Mouse (Mus musculus): ENCODE results near the gene Insl6. TPM values are rescaled to one million over a fixed set of nuclear protein-coding genes. Genes with fewer than 3 reads are reported as not detected.

The Insl6 gene
- polyA plus RNA-seq, 1 experiment from 2014 or later, result 3.0 TPM

DNA sequence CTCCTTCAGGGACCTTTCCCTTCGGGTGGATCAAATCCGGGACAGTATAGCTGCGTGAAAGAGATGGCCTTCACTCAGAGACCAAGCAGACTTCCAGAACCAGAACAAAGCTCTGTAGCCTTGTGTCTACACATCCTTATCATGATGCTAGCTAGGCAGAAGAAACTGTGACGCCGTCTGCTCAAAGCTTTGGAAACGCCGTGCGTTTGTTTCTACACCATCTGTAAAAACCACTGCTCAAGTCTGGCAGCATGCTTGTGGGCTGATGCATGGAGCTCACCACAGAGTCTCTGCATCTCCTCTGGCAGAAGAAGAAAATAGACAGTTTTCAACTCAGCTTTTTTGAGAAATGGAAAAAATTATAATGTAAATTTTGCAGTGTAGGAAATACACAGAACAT is 13.4 kb downstream of the Insl6 start:
- peaks cover 10% of the 10 kb centered on the region for H3K36me3 ChIP-seq (ENCODE audit: control insufficient read depth, insufficient read depth, low read length)
- WGBS, result 91% methylated on average over 8 of the region's 8 CpGs
- no peak overlapping the region for H3K27ac ChIP-seq (replicated peaks)
- TF ChIP-seq CTCF (IDR thresholded peaks at IDR 0.05; ENCODE audit: low read depth), result no peak
- no peak for TF ChIP-seq EP300 (optimal IDR thresholded peaks at IDR 0.05)
- no peak overlapping the region for H3K4me3 ChIP-seq (ENCODE audit: low read depth, low read length)
- DNase-seq (ENCODE audit: low spot score) (no peak), ATAC-seq (ENCODE audit: low FRiP score, low TSS enrichment) (no peak)
- H3K4me1 ChIP-seq (replicated peaks; ENCODE audit: control insufficient read depth, insufficient read depth), result no peaks in the 10 kb centered on the region
- H3K9ac ChIP-seq (ENCODE audit: low read length), result no peak overlapping the region
- H3K27me3 ChIP-seq (ENCODE audit: control insufficient read depth, insufficient read depth, low read length), result no peaks in the 10 kb centered on the region
- H3K9me3 ChIP-seq (ENCODE audit: control insufficient read depth, low read length), result no peaks in the 10 kb centered on the region
- H3K4me2 ChIP-seq (replicated peaks; ENCODE audit: low read depth), result no peak overlapping the region

DNA sequence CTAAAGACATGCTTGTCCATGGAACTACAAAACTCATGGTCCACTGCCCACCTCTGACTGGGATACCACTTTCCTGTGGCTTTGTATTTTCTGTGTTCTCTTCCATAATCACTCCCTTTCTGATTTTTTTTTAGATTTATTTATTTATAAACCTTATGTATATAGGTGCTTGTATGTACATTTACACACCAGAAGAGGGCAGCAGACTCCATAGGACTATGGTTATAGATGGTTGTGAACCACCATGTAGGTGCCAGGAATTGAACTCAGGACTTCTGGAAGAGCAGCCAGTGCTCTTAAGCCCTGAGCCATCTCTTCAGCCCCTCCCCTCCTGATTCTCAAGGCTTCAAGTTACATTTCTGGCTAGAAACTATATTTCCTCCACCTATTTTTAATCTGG is 16.3 kb downstream of the Insl6 start:
- no peak overlapping the region for H3K4me2 ChIP-seq (replicated peaks; ENCODE audit: low read depth)
- no peaks in the 10 kb centered on the region for H3K4me1 ChIP-seq (replicated peaks; ENCODE audit: control insufficient read depth, insufficient read depth)
- H3K27ac ChIP-seq (replicated peaks), result no peak overlapping the region
- no peak overlapping the region for H3K4me3 ChIP-seq (ENCODE audit: low read depth, low read length)
- peak; percentile 45 for TF ChIP-seq CTCF (IDR thresholded peaks at IDR 0.05; ENCODE audit: low read depth)
- TF ChIP-seq EP300 (optimal IDR thresholded peaks at IDR 0.05), result no peak
- no peaks in the 10 kb centered on the region for H3K9me3 ChIP-seq (ENCODE audit: control insufficient read depth, low read length)
- no peaks in the 10 kb centered on the region for H3K27me3 ChIP-seq (ENCODE audit: control insufficient read depth, insufficient read depth, low read length)
- H3K36me3 ChIP-seq (ENCODE audit: control insufficient read depth, insufficient read depth, low read length), result peaks cover 15% of the 10 kb centered on the region
- ATAC-seq (ENCODE audit: low FRiP score, low TSS enrichment) (no peak), DNase-seq (ENCODE audit: low spot score) (no peak)
- H3K9ac ChIP-seq (ENCODE audit: low read length), result no peak overlapping the region

DNA sequence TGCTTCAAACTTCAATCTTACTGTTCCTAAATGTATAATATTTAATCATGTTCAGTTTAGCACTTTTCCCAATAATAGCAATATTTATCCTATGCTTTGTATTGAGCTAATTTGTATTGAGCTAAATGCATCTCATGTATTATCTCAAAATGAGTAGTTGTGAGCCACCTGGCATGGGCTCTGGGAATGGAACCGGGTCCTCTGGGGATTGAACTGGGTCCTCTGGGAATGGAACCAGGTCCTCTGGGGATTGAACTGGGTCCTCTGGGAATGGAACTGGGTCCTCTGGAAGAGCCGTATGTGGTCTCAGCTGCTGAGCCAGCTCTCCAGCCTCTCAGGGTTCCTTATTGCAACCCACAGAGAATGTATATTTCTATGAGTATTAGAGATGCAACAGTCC is 23.0 kb downstream of the Insl6 start:
- DNase-seq (ENCODE audit: low spot score), result no peak
- no peak overlapping the region for H3K4me3 ChIP-seq (ENCODE audit: low read depth, low read length)
- H3K9ac ChIP-seq (ENCODE audit: low read length), result no peak overlapping the region
- H3K27ac ChIP-seq (replicated peaks), result no peak overlapping the region
- H3K36me3 ChIP-seq (ENCODE audit: control insufficient read depth, insufficient read depth, low read length), result peaks cover 14% of the 10 kb centered on the region
- no peaks in the 10 kb centered on the region for H3K27me3 ChIP-seq (ENCODE audit: control insufficient read depth, insufficient read depth, low read length)
- H3K9me3 ChIP-seq (ENCODE audit: control insufficient read depth, low read length), result no peaks in the 10 kb centered on the region
- TF ChIP-seq CTCF (IDR thresholded peaks at IDR 0.05; ENCODE audit: low read depth), result no peak
- no peak for TF ChIP-seq EP300 (optimal IDR thresholded peaks at IDR 0.05)
- 85% methylated on average over 2 of the region's 2 CpGs for WGBS
- no peak overlapping the region for H3K4me2 ChIP-seq (replicated peaks; ENCODE audit: low read depth)
- no peak for ATAC-seq (ENCODE audit: low FRiP score, low TSS enrichment)
- no peaks in the 10 kb centered on the region for H3K4me1 ChIP-seq (replicated peaks; ENCODE audit: control insufficient read depth, insufficient read depth)

DNA sequence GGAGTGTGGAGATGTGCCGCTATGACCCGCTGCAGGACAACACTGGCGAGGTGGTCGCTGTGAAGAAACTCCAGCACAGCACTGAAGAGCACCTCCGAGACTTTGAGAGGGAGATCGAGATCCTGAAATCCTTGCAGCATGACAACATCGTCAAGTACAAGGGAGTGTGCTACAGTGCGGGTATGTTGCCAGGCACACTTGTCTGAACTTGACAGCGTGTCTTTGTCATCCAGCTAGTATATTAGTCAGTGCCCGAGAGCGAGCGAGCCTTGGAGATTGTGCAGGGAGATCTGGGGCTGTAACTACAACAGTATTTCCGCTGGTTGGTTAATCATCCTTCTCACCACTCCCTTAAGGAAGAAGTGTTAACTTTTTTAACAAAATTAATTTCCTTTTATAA is 24.2 kb downstream of the Insl6 start:
- DNase-seq (ENCODE audit: low spot score) (no peak), ATAC-seq (ENCODE audit: low FRiP score, low TSS enrichment) (0 out of 2 replicates have a peak, but pooled peaks have one; percentile 32)
- Histone ChIP-seq H3K27me3 (ENCODE audit: control insufficient read depth, insufficient read depth, low read length) (no peaks in the 10 kb centered on the region), H3K4me3 (ENCODE audit: low read depth, low read length) (no peak overlapping the region), H3K4me2 (replicated peaks; ENCODE audit: low read depth) (no peak overlapping the region), H3K27ac (replicated peaks) (no peak overlapping the region), H3K9me3 (ENCODE audit: control insufficient read depth, low read length) (no peaks in the 10 kb centered on the region), H3K4me1 (replicated peaks; ENCODE audit: control insufficient read depth, insufficient read depth) (no peaks in the 10 kb centered on the region), H3K9ac (ENCODE audit: low read length) (no peak overlapping the region), H3K36me3 (ENCODE audit: control insufficient read depth, insufficient read depth, low read length) (peaks cover 15% of the 10 kb centered on the region)
- 79% methylated on average over 13 of the region's 13 CpGs for WGBS
- TF ChIP-seq CTCF (IDR thresholded peaks at IDR 0.05; ENCODE audit: low read depth) (no peak), EP300 (optimal IDR thresholded peaks at IDR 0.05) (no peak)

DNA sequence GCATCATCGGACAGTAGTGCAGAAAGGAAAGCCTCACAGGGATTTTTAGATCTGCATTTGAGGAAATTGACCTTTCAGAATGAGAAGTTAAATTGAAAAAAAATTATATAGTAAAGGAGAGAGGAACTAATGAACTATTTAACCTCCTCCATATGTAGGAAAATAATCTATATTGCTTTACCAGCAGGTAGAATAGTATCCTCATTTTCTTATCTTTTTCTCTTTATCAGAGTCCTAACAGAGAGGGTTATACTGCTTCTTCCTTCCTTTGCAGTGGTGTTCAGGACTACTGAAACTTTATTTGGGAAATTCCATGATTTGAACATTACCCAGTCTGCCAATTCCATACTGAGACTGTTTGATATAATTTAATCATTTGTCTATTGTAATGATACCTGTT is 27.8 kb downstream of the Insl6 start:
- Histone ChIP-seq H3K36me3 (ENCODE audit: control insufficient read depth, insufficient read depth, low read length) (peaks cover 13% of the 10 kb centered on the region; the same call in 1 of the 2 replicates), H3K27me3 (ENCODE audit: control insufficient read depth, insufficient read depth, low read length) (no peaks in the 10 kb centered on the region), H3K27ac (replicated peaks) (no peak overlapping the region), H3K9ac (ENCODE audit: low read length) (no peak overlapping the region), H3K4me3 (ENCODE audit: low read depth, low read length) (no peak overlapping the region), H3K4me1 (replicated peaks; ENCODE audit: control insufficient read depth, insufficient read depth) (no peaks in the 10 kb centered on the region), H3K9me3 (ENCODE audit: control insufficient read depth, low read length) (no peaks in the 10 kb centered on the region), H3K4me2 (replicated peaks; ENCODE audit: low read depth) (no peak overlapping the region)
- TF ChIP-seq EP300 (optimal IDR thresholded peaks at IDR 0.05) (no peak), CTCF (IDR thresholded peaks at IDR 0.05; ENCODE audit: low read depth) (no peak)
- 98% methylated on average over 1 of the region's 1 CpGs for WGBS
- ATAC-seq (ENCODE audit: low FRiP score, low TSS enrichment) (no peak), DNase-seq (ENCODE audit: low spot score) (no peak)

DNA sequence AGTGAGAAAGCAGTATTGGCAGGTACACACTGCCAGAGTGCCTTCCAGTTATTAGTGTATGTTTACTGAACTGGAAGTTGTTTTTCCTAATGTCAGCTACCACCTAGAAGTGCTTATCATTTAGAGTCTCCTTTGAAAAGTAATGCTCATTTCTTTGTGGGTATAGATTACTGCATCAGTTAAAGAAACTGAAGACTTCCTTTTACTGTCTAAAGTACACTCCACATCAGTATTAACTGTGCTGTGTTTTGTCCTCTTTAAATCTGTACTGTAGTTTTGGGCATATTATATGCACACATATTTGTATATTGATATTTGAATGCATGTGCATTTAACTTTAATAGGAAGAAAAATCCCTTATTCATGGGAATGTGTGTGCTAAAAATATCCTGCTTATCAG is 29.0 kb downstream of the Insl6 start:
- H3K27ac ChIP-seq (replicated peaks), result no peak overlapping the region
- no peak for DNase-seq (ENCODE audit: low spot score)
- H3K27me3 ChIP-seq (ENCODE audit: control insufficient read depth, insufficient read depth, low read length), result no peaks in the 10 kb centered on the region
- H3K4me3 ChIP-seq (ENCODE audit: low read depth, low read length), result no peak overlapping the region
- H3K4me1 ChIP-seq (replicated peaks; ENCODE audit: control insufficient read depth, insufficient read depth), result no peaks in the 10 kb centered on the region
- no peak for ATAC-seq (ENCODE audit: low FRiP score, low TSS enrichment)
- no peak overlapping the region for H3K9ac ChIP-seq (ENCODE audit: low read length)
- no peak overlapping the region for H3K4me2 ChIP-seq (replicated peaks; ENCODE audit: low read depth)
- H3K9me3 ChIP-seq (ENCODE audit: control insufficient read depth, low read length), result no peaks in the 10 kb centered on the region
- peaks cover 15% of the 10 kb centered on the region; the same call in 1 of the 2 replicates for H3K36me3 ChIP-seq (ENCODE audit: control insufficient read depth, insufficient read depth, low read length)
- TF ChIP-seq CTCF (IDR thresholded peaks at IDR 0.05; ENCODE audit: low read depth), result no peak
- TF ChIP-seq EP300 (optimal IDR thresholded peaks at IDR 0.05), result no peak

Data from stomach, postnatal 0 days (tissue).